9 mouse cellular contexts compared by ENCODE assay signal in the genomic region with DNA sequence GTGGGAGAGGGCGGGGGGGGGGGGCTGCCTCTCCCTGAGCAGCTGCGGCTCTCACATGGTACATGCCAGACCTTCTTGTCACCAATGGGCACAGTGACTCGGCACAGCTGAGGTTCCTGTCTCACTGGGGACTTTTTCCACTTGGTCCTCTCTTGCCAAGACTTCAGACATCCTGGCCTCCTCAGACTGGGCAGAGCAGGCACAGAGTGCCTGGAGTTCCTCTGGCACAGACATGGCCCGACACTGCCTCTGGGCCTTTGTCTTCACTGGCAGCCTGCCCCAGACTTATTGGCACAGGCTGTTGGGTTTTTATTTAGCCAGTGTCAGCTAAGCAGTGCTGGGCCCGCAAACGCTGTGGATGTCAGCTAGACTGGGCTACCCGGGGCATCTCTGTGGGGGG. TPM values are rescaled to one million over a fixed set of nuclear protein-coding genes. Genes with fewer than 3 reads are reported as not detected.
DNase-seq lines count a peak whose midpoint lies in the region; ATAC-seq and TF ChIP-seq lines count a peak whose summit lies in the region.
"Had no signal": no experiment of that assay in that cellular context is flagged by ENCODE, and none has a peak within 500 bp of the region (broad histone marks: within the 10 kb centered on the region; RNA-seq: fewer than 3 reads in every experiment).

No protein-coding gene starts in this region.

- H3K4me3 ChIP-seq in embryonic facial prominence, embryonic 14.5 days (ENCODE audit: low read depth, low read length) = no peak overlapping the region
- H3K4me3 ChIP-seq in heart, embryonic 13.5 days = no peak overlapping the region
- no peak overlapping the region for H3K4me3 ChIP-seq in layer of hippocampus, adult 2 months
- no peak overlapping the region for H3K4me3 ChIP-seq in midbrain, embryonic 14.5 days (replicated peaks; ENCODE audit: low read depth, low read length)

- H3K36me3 ChIP-seq in embryonic facial prominence, embryonic 14.5 days (ENCODE audit: control insufficient read depth, insufficient read depth, low read length) = no peaks in the 10 kb centered on the region
- no peaks in the 10 kb centered on the region for H3K36me3 ChIP-seq in heart, embryonic 13.5 days
- H3K36me3 ChIP-seq in midbrain, embryonic 14.5 days (ENCODE audit: control insufficient read depth, insufficient read depth, low read length) = no peaks in the 10 kb centered on the region

- no peak overlapping the region for H3K4me2 ChIP-seq in embryonic facial prominence, embryonic 14.5 days (ENCODE audit: low read depth, low read length)
- no peak overlapping the region for H3K4me2 ChIP-seq in heart, embryonic 13.5 days
- no peak overlapping the region for H3K4me2 ChIP-seq in midbrain, embryonic 14.5 days (ENCODE audit: low read length)

- H3K4me1 ChIP-seq in embryonic facial prominence, embryonic 14.5 days (ENCODE audit: control insufficient read depth, insufficient read depth, low read length) = peaks cover 90% of the 10 kb centered on the region
- peaks cover 100% of the 10 kb centered on the region for H3K4me1 ChIP-seq in heart, embryonic 13.5 days
- H3K4me1 ChIP-seq in midbrain, embryonic 14.5 days (ENCODE audit: control insufficient read depth, insufficient read depth, low read length) = peaks cover 91% of the 10 kb centered on the region

- peak overlapping the region; percentile 10; the same call in 1 of the 2 replicates for H3K27ac ChIP-seq in embryonic facial prominence, embryonic 14.5 days (replicated peaks; ENCODE audit: low read depth, low read length)
- peak overlapping the region; percentile 73 for H3K27ac ChIP-seq in heart, embryonic 13.5 days (replicated peaks)
- H3K27ac ChIP-seq in layer of hippocampus, adult 2 months = no peak overlapping the region
- peak overlapping the region; percentile 66 for H3K27ac ChIP-seq in midbrain, embryonic 14.5 days (replicated peaks; ENCODE audit: low read depth, low read length)
- H3K27ac ChIP-seq: kidney, postnatal 0 days had no signal

- H3K9me3 ChIP-seq in embryonic facial prominence, embryonic 14.5 days (ENCODE audit: control insufficient read depth, low read length) = no peaks in the 10 kb centered on the region
- no peaks in the 10 kb centered on the region for H3K9me3 ChIP-seq in heart, embryonic 13.5 days
- H3K9me3 ChIP-seq in midbrain, embryonic 14.5 days (ENCODE audit: control insufficient read depth, low read length) = no peaks in the 10 kb centered on the region

- H3K27me3 ChIP-seq in embryonic facial prominence, embryonic 14.5 days (replicated peaks; ENCODE audit: control insufficient read depth, insufficient read depth, low read length) = no peaks in the 10 kb centered on the region
- no peaks in the 10 kb centered on the region for H3K27me3 ChIP-seq in heart, embryonic 13.5 days (replicated peaks)
- H3K27me3 ChIP-seq in midbrain, embryonic 14.5 days (ENCODE audit: control insufficient read depth, insufficient read depth, low read length) = no peaks in the 10 kb centered on the region

- WGBS in embryonic facial prominence, embryonic 14.5 days = 24% methylated on average over 4 of the region's 7 CpGs
- 30% methylated on average over 7 of the region's 7 CpGs for WGBS in heart, embryonic 13.5 days
- WGBS in midbrain, embryonic 14.5 days = 28% methylated on average over 7 of the region's 7 CpGs

- H3K9ac ChIP-seq in embryonic facial prominence, embryonic 14.5 days (ENCODE audit: low read depth, low read length) = no peak overlapping the region
- peak overlapping the region; percentile 2; the same call in 1 of the 2 replicates for H3K9ac ChIP-seq in heart, embryonic 13.5 days
- H3K9ac ChIP-seq in midbrain, embryonic 14.5 days (replicated peaks; ENCODE audit: low read length) = no peak overlapping the region

- no peak for TF ChIP-seq CTCF in layer of hippocampus, adult 2 months (conservative IDR thresholded peaks at IDR 0.05)

- ATAC-seq in embryonic facial prominence, embryonic 14.5 days (ENCODE audit: low read depth) = peak; percentile 45
- peak; percentile 26; the same call in 1 of the 2 replicates for ATAC-seq in heart, embryonic 13.5 days (ENCODE audit: extremely low read depth, insufficient number of reproducible peaks, low FRiP score, low TSS enrichment)
- peak; percentile 65 for ATAC-seq in midbrain, embryonic 14.5 days (ENCODE audit: low FRiP score, low TSS enrichment)
- no peak for ATAC-seq in megakaryocyte-erythroid progenitor cell, adult 5-6 weeks (replicated peaks; ENCODE audit: low FRiP score, low TSS enrichment, poor library complexity, severe bottlenecking)

- peak; percentile 83 for DNase-seq in layer of hippocampus, adult 11-12 months (ENCODE audit: low spot score)
- no peak for DNase-seq in layer of hippocampus, adult 9-10 months (ENCODE audit: low spot score)
- DNase-seq in embryonic facial prominence, embryonic 14.5 days (ENCODE audit: low spot score) = peak; percentile 75
- peak; percentile 69 to 78 for DNase-seq in layer of hippocampus, adult 2 months (ENCODE audit: low spot score in 2 of 2)
- DNase-seq in midbrain, embryonic 14.5 days = peak; percentile 81
- no peak for DNase-seq in thymus, postnatal 14 days

RNA-seq across cellular contexts. Expression of a gene that starts 18.7 kb away (rescaled TPM):
- polyA plus RNA-seq in embryonic facial prominence, embryonic 14.5 days (2014; fragmentation: Nextera tagmentation; extraction: Ambion mirVana) = 10.1 and 11.0 TPM in 2 replicates
- 3.4 TPM in 2 replicates for polyA plus RNA-seq in heart, embryonic 13.5 days (2015; fragmentation: Nextera tagmentation; extraction: Ambion mirVana)
- total RNA-seq in layer of hippocampus, adult 2 months (2021) = 10 to 100 TPM; 20.4 to 24.0 TPM
- polyA plus RNA-seq in midbrain, embryonic 14.5 days (2014; fragmentation: Nextera tagmentation; extraction: Ambion mirVana) = 5.7 and 6.4 TPM in 2 replicates
- total RNA-seq in megakaryocyte-erythroid progenitor cell, adult 5-6 weeks (2014; fragmentation: Nextera tagmentation) = not detected in 2 replicates
- 0.52 TPM in 1 of 2 replicates, not detected in the other for total RNA-seq in megakaryocyte-erythroid progenitor cell, adult 5-6 weeks (2017)

RNA-seq across cellular contexts. Expression of a gene that starts 38.9 kb away (rescaled TPM):
- 0.54 and 1.4 TPM in 2 replicates for polyA plus RNA-seq in embryonic facial prominence, embryonic 14.5 days (2014; fragmentation: Nextera tagmentation; extraction: Ambion mirVana)
- 0.33 and 0.57 TPM in 2 replicates for polyA plus RNA-seq in heart, embryonic 13.5 days (2015; fragmentation: Nextera tagmentation; extraction: Ambion mirVana)
- under 1 TPM in 1 of 2 experiments, not detected in 1; 0.28 TPM for total RNA-seq in layer of hippocampus, adult 2 months (2021)
- 1.7 TPM in 1 of 2 replicates, not detected in the other for polyA plus RNA-seq in midbrain, embryonic 14.5 days (2014; fragmentation: Nextera tagmentation; extraction: Ambion mirVana)
- 1.3 and 2.5 TPM in 2 replicates for total RNA-seq in megakaryocyte-erythroid progenitor cell, adult 5-6 weeks (2014; fragmentation: Nextera tagmentation)
- total RNA-seq in megakaryocyte-erythroid progenitor cell, adult 5-6 weeks (2017) = 4.8 TPM in 1 of 2 replicates, not detected in the other

Comparison
In these comparisons a context has a peak if more than half of its experiments do, and no peak if none do; other contexts are left out.
1. DNase-seq: peak in layer of hippocampus, adult 11-12 months (single experiment), embryonic facial prominence, embryonic 14.5 days (single experiment), layer of hippocampus, adult 2 months (2 of 2) and midbrain, embryonic 14.5 days (single experiment); none in layer of hippocampus, adult 9-10 months (single experiment) and thymus, postnatal 14 days (single experiment).